Mouse (Mus musculus) liver, embryonic 11.5 days (tissue): ENCODE results near the gene Tfrc. TPM values are rescaled to one million over a fixed set of nuclear protein-coding genes. Genes with fewer than 3 reads are reported as not detected.

Experiments
- ATAC-seq: fragments of 200-750 bp; cut with Nextera tagmentation; replicated peaks from 2 replicates; pipeline ENCODE4 v1.8.0; 2017; ENCODE audit warnings: moderate number of reproducible peaks, mild to moderate bottlenecking, moderate TSS enrichment, moderate library complexity; ENCODE audit not compliant: low FRiP score
- DNase-seq: peaks from one replicate; pipeline ENCODE4 v3.0.0-alpha.2; 2017; ENCODE audit warnings: low spot score
- H3K27ac ChIP-seq: fragments of 300-500 bp; sonication (generic); 2 replicates; pipeline ENCODE4 v1.5.1; 2014; ENCODE audit warnings: mild to moderate bottlenecking, low read depth, low read length, control low read depth
- H3K27me3 ChIP-seq: fragments of 300-500 bp; sonication (generic); replicated peaks from 2 replicates; pipeline ENCODE4 v1.6.1; 2014; ENCODE audit warnings: low read length, mixed read lengths; ENCODE audit not compliant: control insufficient read depth, insufficient read depth
- H3K36me3 ChIP-seq: fragments of 300-500 bp; sonication (generic); 2 replicates; pipeline ENCODE4 v1.6.1; 2014; ENCODE audit warnings: mild to moderate bottlenecking, low read length, moderate library complexity, mixed read lengths; ENCODE audit not compliant: control insufficient read depth, insufficient read depth
- H3K4me1 ChIP-seq: fragments of 300-500 bp; sonication (generic); replicated peaks from 2 replicates; pipeline ENCODE4 v1.6.1; 2014; ENCODE audit warnings: low read length, mixed read lengths; ENCODE audit not compliant: control insufficient read depth, insufficient read depth
- H3K4me2 ChIP-seq: fragments of 300-500 bp; sonication (generic); 2 replicates; pipeline ENCODE4 v1.6.1; 2014; ENCODE audit warnings: mild to moderate bottlenecking, control low read depth, moderate library complexity
- H3K4me3 ChIP-seq: fragments of 300-500 bp; sonication (generic); 2 replicates; pipeline ENCODE4 v1.5.1; 2014; ENCODE audit warnings: low read depth, low read length, control low read depth
- H3K9ac ChIP-seq: fragments of 300-500 bp; sonication (generic); 2 replicates; pipeline ENCODE4 v1.6.1; 2014; ENCODE audit warnings: low read depth, low read length, control low read depth
- H3K9me3 ChIP-seq: fragments of 300-500 bp; sonication (generic); 2 replicates; pipeline ENCODE4 v1.6.1; 2016; ENCODE audit warnings: low read length, inconsistent platforms, mixed read lengths; ENCODE audit not compliant: control insufficient read depth
- WGBS: fragments of 180-500 bp; shearing (Covaris S2); extraction: QIAGEN DNeasy Blood & Tissue Kit; methylation state at CpG from one replicate; pipeline ENCODE4 v1.1.7; 2014; 5-methylcytosine and 5-hydroxymethylcytosine counted together
- polyA plus RNA-seq: library from polyadenylated mRNA; unstranded; fragments of >200 nt; fragmentation: Nextera tagmentation; extraction: Ambion mirVana; gene quantifications from 2 replicates; pipeline ENCODE4 v1.2.1, GENCODE M21; 2014

Tfrc gene
- polyA plus RNA-seq, 1 experiment from 2014 or later = 220 TPM

GRCm38 (mm10) chr16:32591521-32591920 lies 17.2 kb upstream of the Tfrc start:
- 88% methylated on average over 8 of the region's 8 CpGs for WGBS
- Histone ChIP-seq H3K27ac (no peak overlapping the region), H3K9me3 (no peaks in the 10 kb centered on the region), H3K4me1 (no peaks in the 10 kb centered on the region), H3K27me3 (no peaks in the 10 kb centered on the region), H3K4me3 (no peak overlapping the region), H3K4me2 (no peak overlapping the region), H3K36me3 (no peaks in the 10 kb centered on the region), H3K9ac (no peak overlapping the region)
- DNase-seq (no peak), ATAC-seq (no peak)

DNA sequence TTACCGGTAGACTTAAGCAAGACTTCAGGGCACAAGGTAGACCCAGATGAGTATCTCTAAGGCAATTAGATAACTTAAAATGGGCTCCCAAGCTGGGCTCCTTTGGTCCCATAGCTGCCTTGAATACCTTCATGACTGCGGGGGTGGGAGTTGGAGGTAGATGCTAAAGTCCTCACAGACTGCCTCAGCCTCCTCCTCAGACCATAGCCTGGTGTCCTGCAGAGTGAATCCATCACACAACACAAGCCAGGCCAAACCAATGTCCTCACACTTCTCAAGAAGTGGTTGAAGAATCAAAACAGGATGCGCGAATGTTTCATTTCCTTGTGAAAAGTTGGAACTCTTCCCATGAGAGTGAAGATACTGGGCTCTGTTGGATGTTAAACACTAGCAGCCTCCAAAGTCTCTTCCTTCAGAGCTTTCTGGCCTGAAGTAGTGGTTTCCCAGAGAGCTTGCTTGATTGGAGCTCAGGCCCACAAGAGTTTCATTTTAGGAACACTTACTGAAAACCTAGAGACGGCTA lies 15.4 kb upstream of the Tfrc start:
- peaks cover 5% of the 10 kb centered on the region; the same call in 1 of the 2 replicates for H3K4me1 ChIP-seq
- H3K36me3 ChIP-seq = no peaks in the 10 kb centered on the region
- ATAC-seq = no peak
- no peak overlapping the region for H3K27ac ChIP-seq
- no peaks in the 10 kb centered on the region for H3K27me3 ChIP-seq
- DNase-seq = no peak
- no peak overlapping the region for H3K4me2 ChIP-seq
- WGBS = 88% methylated on average over 5 of the region's 5 CpGs
- H3K9me3 ChIP-seq = no peaks in the 10 kb centered on the region
- no peak overlapping the region for H3K4me3 ChIP-seq
- no peak overlapping the region for H3K9ac ChIP-seq

- Histone ChIP-seq H3K4me1 (peaks cover 5% of the 10 kb centered on the region; the same call in 1 of the 2 replicates), H3K27ac (no peak overlapping the region), H3K27me3 (no peaks in the 10 kb centered on the region), H3K36me3 (no peaks in the 10 kb centered on the region), H3K9me3 (no peaks in the 10 kb centered on the region), H3K4me3 (no peak overlapping the region), H3K9ac (no peak overlapping the region), H3K4me2 (no peak overlapping the region)
- WGBS = 69% methylated on average over 5 of the region's 5 CpGs
- ATAC-seq = no peak
- no peak for DNase-seq
These were observed 14.8 kb upstream of the Tfrc start for GRCm38 (mm10) chr16:32593916-32594315.

GRCm38 (mm10) chr16:32594701-32595100 lies 14.0 kb upstream of the Tfrc start:
- 68% methylated on average over 5 of the region's 5 CpGs for WGBS

DNA sequence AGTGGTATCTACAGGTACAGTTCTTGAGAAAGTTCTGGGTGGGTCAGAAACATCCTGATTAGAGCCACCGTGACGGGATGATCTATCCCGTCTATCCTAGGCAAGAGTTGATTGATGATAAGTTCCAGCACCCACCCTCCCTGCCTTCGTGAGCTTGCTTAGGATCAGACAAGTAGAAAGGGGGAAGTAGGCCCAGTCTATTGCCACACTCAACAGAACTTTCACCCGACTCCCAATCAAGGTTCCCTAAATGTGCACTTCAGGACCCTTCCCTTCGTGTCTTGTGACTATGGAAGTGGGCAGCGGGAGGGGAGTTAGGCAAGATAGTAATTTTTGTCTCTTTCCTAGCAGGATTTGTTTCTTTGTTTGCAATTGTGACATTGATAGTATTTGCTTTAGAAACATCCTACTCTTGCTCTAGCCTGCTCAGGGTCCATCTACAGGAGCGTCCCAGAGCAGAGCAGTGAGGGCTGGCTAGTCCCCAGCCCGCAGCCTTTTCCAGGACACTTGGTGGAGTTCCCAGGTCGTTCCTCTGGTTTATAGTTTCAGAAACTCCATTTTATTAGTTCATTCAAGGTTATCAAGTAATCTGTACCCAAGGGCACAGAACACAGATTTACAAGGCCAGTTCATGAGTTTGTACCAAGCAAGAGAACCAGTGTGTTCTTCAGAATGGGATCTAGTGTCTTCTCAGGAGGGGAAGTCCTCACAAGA lies 13.4 kb upstream of the Tfrc start:
- ATAC-seq (no peak), DNase-seq (no peak)
- Histone ChIP-seq H3K4me3 (no peak overlapping the region), H3K36me3 (no peaks in the 10 kb centered on the region), H3K4me2 (no peak overlapping the region), H3K9me3 (no peaks in the 10 kb centered on the region), H3K9ac (no peak overlapping the region), H3K27me3 (no peaks in the 10 kb centered on the region), H3K27ac (no peak overlapping the region), H3K4me1 (peaks cover 5% of the 10 kb centered on the region; the same call in 1 of the 2 replicates)
- WGBS = 68% methylated on average over 10 of the region's 10 CpGs

More at GRCm38 (mm10) chr16:32594701-32595100, 14.0 kb upstream of the Tfrc start:
- Histone ChIP-seq H3K27me3 (no peaks in the 10 kb centered on the region), H3K9ac (no peak overlapping the region), H3K4me3 (no peak overlapping the region), H3K36me3 (no peaks in the 10 kb centered on the region), H3K4me2 (no peak overlapping the region), H3K4me1 (peaks cover 5% of the 10 kb centered on the region; the same call in 1 of the 2 replicates), H3K27ac (no peak overlapping the region), H3K9me3 (no peaks in the 10 kb centered on the region)
- ATAC-seq = no peak
- no peak for DNase-seq

DNA sequence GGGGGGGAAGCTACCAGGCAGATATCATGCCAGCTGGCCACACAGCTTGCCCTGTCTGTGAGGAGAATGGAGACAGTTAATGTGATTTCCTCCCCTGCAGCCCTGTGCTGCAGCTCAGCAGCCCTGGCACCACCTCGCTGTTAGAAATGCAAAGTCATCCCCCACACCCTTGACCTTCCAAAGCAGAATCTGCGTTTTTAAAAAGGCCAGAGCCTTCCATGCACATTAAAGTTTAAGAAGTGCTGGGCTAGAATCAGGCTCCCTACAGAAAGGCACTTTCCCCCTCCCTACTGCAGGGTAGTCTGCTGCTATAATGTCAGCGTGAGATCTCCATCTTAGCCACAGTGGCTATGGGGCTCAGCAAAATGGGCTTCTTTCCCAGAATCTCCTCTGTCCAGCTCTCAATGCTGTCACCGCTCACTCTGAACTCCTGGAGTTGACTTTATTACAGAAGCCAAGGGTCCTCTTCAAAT lies 10.8 kb upstream of the Tfrc start:
- Histone ChIP-seq H3K4me3 (no peak overlapping the region), H3K27me3 (no peaks in the 10 kb centered on the region), H3K36me3 (no peaks in the 10 kb centered on the region), H3K4me2 (no peak overlapping the region; the same call in 1 of the 2 replicates), H3K9me3 (no peaks in the 10 kb centered on the region), H3K4me1 (peaks cover 5% of the 10 kb centered on the region; the same call in 1 of the 2 replicates), H3K27ac (peak overlapping the region; percentile 55; the same call in 1 of the 2 replicates), H3K9ac (no peak overlapping the region)
- ATAC-seq = peak; percentile 58; the same call in 1 of the 2 replicates
- DNase-seq = no peak
- WGBS = 41% methylated on average over 4 of the region's 4 CpGs

DNA sequence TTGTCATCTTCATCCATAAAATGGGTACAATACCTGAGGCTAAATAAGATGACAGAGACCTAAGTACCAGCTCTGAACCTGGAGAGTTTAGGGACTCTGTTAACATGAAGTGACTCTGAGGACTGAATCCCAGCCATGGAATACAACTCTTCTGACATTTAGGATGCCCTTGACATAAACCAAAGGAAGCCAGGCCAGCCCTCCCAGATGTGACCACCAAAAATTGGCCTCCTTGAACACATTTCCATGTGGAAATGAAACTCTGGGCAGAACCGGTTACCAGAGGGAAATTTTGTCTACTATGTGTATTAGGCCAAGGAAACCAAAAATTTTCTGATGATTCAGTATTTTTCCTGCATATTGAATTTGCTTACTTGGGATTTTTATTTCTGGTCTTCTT lies 9.6 kb upstream of the Tfrc start:
- ATAC-seq = no peak
- Histone ChIP-seq H3K4me3 (no peak overlapping the region), H3K4me2 (no peak overlapping the region), H3K27me3 (no peaks in the 10 kb centered on the region), H3K9me3 (no peaks in the 10 kb centered on the region), H3K9ac (no peak overlapping the region), H3K4me1 (peaks cover 5% of the 10 kb centered on the region; the same call in 1 of the 2 replicates), H3K27ac (no peak overlapping the region), H3K36me3 (no peaks in the 10 kb centered on the region)
- WGBS = 91% methylated on average over 1 of the region's 1 CpGs
- DNase-seq = no peak

DNA sequence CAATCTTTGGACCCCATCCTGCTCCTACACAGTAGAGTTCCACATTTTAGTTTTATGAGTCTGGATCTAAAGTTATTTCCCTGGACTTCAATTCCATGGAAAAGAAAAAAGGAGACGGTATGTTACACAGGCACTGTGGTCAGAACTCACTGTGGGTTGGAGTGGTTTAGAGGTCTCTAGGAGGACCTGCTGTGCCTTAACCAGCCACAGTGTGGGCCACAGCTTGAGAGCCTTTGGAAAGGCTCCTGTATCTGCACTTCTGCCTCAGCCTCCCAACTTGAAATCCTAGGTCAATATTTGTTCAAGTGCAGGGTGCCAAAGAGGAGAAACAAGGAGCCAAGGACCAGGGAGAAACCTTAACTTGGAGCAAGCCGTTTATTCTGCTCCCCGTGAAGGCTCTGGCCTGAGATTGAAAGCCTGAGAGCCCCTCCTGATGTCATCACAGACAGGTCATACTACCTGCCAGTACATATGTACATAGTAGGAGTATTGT lies 6.5 kb upstream of the Tfrc start:
- no peak for DNase-seq
- no peaks in the 10 kb centered on the region for H3K9me3 ChIP-seq
- peaks cover 5% of the 10 kb centered on the region; the same call in 1 of the 2 replicates for H3K4me1 ChIP-seq
- no peaks in the 10 kb centered on the region for H3K36me3 ChIP-seq
- no peak overlapping the region for H3K27ac ChIP-seq
- H3K4me2 ChIP-seq = no peak overlapping the region
- no peak for ATAC-seq
- WGBS = 78% methylated on average over 3 of the region's 3 CpGs
- no peak overlapping the region for H3K9ac ChIP-seq
- H3K4me3 ChIP-seq = no peak overlapping the region
- H3K27me3 ChIP-seq = no peaks in the 10 kb centered on the region
